Mouse (Mus musculus): ENCODE data around the gene Prkce.

Prkce gene

DNA sequence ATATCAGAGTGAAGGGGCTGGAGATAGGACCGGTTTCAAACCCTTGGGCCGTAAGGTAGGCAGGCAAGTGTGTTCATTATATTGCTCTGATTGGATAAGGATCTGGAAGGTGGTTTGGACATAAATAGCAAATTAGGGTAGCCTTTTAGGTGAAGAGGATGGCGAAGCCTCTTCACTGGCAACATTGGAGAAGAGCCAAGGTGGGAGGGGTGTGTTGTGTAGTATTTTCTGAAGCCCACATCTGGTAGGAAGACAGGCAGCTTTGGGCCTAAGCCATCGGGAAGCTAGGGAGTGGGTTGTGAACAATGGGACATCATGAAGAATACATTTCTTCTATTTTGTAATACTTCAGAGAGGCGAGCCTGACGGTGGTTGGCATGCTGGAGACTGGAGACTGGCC is 125.1 kb downstream of the Prkce start:
- in situ Hi-C loops (cut with MboI, MseI): loop anchor here in 1 of 2 experiments (10.0 kb wide), 1 partner anchor 152 kb away; no protein-coding TSS in a partner anchor

DNA sequence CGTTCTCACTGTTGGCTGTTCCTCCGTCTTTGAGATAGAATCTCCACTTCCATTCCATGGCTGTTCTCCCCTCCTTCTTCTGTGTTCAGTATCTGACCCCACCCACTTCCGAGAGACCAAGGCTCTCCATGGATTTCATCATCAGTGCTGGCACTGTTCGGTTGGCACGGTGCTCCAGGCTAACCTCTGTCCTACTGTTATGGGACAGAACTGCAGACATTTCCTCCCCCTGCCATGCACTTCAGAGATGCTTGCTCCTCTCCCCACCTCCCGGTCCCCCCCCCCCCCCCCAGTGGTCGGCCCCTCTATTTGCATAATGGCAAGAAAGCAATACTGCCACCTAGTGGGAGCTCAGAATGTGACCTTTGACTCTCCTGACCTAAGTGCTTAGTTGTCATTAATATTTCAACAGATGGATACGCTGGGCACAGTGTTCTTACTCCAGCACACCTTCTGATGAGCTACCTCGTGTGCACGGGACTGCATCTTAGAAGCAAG is 125.7 kb downstream of the Prkce start:
- in situ Hi-C loops (cut with MboI, MseI): loop anchor here in 1 of 2 experiments (10.0 kb wide), 1 partner anchor 152 kb away; no protein-coding TSS in a partner anchor

DNA sequence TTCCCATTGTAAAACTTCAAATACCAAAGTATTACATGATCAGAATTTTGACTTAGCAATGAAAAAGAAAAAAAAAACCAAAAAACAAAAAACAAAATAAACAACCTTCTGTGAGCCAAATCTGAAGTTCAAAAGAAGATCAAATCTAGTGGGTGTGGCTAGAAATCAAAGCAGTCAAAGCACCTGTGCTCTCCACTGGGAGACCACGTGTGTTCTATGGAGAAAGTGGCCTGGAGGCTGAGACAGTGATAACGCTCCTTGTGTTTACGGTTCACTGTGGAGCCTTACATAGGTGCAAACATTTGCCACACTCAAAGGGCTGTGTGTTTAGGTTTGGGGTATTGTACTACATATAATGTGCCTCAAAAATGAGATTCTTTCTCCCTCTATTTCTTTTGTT is 132.0 kb downstream of the Prkce start:
- in situ Hi-C loops (cut with MboI, MseI): loop anchor here in 1 of 2 experiments (5.0 to 10.0 kb wide), 2 partner anchors 132 to 145 kb away; partner anchors contain the start of gene Prkce

DNA sequence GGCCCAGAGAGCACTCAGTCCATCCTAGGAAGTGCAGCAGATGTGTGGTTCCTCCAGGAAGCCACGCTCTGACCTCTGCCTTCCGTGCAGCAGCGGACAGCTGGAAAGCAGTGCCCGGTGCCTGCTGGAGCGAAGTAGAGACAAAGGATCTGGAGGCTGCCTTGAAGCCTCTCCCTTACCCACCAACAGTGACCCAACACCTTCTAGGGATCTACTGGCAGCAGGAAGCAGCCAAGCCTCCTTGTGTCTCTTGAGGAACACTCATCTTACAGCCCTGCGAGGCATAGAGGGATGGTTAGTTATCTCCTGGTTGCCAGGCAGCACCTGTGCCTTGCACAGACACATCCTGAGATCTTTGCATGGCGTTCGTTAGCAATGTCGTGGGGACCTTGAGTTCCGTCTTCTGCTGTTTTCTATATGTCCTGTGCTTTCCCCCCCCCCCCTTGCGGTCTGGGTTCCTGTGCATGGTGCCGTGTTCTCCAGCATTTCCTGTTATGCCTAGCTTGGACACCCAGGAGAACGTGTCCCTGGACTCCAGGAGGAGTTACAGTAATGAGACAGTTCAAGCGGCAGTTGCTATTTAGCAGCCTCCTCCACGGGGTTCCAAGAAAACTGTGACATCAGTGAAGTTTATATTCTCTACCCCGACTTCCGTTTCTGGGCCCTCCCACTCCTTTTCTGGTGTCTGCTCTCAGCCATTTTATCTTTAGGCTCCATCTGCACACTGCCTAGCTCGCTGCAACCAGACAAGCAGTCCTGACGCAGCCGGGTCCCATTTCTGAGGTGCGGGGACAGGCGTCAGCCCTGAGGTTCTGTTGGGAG is 133.4 kb downstream of the Prkce start:
- in situ Hi-C loops (cut with MboI, MseI): no loop called here

DNA sequence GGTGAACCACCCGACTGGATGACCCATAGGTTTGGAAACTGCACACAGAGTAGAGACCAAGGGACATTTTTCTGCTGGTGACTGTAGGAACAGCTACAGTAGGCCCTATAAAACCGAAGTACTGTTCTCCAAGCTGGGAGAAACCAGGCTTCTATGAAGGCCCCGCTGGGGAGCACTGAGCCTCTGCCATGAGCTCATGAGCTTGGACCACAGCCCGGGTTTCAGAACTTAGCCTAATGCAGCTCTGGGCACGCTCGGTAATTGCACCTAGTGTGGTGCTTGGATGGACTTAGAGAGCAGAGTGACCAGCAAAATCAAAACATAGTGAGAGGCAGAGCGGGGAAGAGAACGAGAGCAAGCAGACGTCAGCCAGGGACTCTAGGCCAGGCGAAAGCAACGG is 134.7 kb downstream of the Prkce start:
- in situ Hi-C loops (cut with MboI, MseI): no loop called here

DNA sequence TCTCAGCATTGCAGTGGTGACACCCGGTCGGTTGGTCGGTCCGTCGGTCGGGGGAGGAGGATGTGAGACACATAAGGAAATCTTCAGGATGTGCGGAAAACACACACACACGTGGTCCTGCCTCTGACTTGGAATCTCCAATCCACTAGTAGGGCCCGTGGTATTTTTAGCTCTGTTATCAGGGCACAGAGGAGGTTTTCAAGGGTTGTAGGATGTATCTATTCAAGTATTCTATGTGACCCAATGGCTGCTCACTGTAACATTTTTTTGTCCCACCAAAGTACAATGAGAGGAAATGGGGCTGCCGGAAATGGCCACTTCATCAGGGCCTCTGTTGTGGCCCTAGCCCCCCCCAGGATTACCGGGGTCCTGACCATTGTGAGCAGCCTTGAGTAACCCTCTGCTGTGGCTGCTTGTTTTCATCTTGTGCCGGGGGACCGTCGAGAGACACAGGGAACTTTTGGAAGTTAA is 135.3 kb downstream of the Prkce start:
- in situ Hi-C loops (cut with MboI, MseI): no loop called here

DNA sequence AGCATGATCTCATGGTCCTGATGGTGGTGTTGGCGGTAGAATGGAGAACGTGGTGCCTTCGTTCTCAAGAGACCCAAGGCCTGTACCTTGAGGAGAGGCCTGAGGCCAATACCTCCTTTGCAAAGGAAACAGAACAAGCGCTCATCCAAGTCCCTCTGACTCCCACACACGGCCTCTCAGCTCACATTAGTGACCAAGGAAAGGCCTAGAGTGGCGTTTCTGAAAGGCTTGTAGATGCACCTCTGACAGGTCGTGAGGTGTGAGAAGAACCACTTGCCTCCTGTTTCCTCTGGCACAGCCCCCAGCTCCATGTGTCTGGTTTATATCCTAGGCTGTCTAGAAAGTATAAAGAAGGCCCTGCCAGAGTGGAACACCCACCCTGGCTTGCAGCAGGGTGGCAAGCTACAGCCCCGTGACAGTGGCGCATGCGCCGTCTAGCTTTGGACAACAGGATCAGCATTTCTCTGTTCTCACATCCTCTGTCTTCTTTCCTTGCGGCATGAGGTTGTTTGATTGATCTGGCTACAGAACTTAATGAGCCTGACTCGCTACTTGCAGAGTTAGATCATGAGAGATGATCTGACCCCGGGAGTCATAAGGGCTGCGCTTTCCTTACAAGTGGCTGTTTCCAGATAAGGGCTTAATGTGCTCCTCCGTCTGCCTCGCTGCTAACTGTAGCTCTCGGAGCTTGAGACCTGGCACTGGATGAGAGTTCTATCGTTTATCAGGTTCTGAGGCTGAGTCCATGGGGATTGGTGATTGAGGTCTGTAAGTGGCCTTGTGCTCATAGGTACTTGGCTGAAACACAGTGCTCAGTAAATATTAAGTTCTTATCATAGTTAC is 136.0 kb downstream of the Prkce start:
- in situ Hi-C loops (cut with MboI, MseI): no loop called here

DNA sequence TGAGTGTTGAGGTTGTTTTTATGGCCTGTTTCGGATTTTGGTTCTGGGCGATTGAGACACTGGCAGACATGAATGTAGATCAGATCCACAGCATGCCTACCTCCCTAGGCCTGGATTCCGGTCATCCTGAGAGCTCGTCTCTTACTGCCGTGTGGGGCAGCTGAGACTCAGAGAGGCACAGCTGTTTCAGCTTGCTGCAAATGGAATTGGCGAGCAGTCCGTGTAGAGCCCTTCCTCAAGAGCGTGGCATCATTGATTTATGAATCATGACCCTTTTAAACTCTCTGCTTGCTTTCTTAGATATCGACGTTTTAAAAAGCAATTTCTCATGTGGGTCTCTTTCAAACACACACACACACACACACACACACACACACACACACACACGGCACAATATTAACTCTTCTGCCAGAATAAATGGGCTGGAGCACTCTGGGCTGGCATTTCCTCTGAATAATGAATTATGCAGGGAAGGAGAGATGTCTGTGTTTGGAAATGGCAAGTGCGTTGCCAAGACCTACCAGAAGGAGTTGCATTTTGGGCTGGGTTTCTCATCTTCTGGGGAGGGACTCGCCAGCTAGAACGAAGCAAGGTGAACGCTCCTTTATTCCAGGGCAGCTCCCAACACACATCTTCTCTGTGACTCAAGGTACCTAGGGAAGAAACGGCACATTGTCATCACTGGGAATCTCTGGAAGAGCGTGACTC is 137.5 kb downstream of the Prkce start:
- in situ Hi-C loops (cut with MboI, MseI): no loop called here

DNA sequence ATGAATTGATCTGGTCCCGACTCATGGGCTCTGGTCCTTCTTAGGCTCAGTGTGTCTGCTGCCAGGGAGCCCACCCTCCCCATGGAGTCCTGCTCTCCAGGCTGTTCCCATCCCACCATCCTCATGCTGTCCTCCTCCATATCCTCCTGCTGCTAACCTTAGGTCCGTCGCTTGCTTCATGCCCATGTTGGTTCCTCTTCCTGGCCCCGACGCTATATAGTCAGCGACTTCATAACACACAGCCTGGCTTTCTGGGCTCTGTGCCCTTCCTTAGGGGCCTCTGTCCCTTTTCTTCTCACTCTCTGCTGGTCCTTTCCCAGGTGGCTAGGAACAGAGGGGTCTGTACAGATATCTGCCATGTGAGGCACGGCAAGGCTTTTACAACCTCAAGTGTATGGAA is 138.6 kb downstream of the Prkce start:
- in situ Hi-C loops (cut with MboI, MseI): no loop called here

DNA sequence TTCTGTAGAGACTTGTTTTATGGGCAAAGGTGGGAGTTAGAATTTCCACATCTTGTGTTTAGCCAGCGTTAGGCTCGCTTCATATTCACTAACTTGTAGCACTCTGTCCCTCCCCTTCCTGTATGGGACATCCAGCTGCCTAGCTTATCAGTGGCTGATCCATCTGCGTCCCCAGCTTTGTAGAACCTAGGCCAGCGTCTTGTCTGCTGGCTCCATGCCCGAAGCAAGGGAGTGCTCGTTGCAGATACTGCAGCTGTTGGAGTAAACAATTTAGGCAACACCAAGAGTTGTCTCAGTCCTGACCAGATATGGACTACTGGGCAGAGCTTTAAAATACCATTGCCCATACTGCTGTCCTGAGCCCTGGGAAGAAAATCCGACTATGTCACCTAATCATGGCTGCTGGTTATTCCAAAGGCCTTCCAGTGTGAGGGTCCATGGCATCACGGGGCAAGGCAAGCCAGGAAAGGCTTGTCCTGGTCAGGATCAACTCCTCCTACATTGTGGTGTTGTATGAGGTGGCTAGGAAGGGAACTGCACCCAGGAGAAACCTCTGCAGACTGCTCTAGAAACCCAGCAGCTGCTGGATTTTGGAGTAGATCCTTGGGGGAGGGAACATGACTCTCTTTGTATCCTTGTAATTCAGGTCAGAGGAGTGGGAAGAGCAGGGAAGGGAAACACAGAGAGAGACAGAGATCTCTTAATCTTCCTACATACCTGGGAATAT is 146.0 kb downstream of the Prkce start:
- in situ Hi-C loops (cut with MboI, MseI): no loop called here

DNA sequence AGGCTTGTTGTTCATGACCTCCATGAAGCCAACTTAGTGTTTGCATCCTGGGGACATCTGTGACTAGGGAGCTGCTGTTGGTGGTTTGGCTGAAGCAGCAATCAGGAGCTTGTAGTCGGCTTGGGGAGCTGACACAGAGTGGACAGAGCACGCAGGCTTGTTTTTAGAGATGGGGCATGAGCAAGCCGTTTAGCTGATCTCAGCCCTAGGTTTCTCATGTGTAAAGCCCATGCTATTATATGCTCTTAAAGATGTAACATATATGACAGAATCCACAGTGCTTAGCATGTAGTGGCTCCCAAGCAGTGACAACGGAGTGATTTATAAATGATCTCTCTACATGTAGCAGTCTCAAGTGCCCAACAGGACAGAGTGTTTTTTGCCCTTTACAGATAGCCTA is 148.3 kb downstream of the Prkce start:
- in situ Hi-C loops (cut with MboI, MseI): no loop called here

DNA sequence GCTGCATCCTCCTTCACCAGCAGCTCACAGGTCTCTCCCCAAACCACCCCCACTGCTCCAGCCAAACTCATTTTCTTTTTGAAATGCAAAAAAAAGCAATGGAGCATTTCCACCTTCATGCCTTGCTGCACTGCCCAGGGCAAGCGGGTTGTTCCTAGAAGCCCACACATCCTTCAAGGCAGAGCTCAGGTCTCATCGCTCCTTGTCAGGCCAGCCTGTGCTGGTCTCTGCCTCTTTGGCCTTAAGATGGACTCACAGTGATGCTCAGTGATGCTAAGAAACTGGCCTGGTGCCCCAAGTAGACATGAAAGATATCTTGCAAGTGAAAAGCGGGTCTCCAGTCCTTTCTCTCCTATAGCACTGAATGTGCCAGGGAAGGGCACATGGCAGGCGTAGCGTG is 149.2 kb downstream of the Prkce start:
- in situ Hi-C loops (cut with MboI, MseI): no loop called here

DNA sequence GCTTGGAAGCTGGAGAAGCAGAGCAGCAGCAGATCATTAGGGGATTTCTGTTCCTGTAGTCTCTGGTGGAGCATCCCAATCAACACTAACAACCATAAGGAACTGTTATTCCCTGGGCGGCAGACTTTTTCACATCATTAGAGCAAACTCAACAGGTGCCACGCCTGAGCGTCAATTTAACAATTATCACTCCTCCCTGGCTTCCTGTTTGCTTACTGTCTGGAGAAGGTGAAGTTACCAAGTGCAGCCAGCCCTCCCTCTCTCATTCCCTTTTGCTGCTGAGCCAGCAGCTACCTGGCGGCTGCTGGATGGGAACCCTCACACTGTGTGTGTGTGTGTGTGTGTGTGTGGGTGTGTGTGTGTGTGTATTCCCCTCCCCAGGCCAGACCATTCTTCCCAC is 149.6 kb downstream of the Prkce start:
- in situ Hi-C loops (cut with MboI, MseI): no loop called here

DNA sequence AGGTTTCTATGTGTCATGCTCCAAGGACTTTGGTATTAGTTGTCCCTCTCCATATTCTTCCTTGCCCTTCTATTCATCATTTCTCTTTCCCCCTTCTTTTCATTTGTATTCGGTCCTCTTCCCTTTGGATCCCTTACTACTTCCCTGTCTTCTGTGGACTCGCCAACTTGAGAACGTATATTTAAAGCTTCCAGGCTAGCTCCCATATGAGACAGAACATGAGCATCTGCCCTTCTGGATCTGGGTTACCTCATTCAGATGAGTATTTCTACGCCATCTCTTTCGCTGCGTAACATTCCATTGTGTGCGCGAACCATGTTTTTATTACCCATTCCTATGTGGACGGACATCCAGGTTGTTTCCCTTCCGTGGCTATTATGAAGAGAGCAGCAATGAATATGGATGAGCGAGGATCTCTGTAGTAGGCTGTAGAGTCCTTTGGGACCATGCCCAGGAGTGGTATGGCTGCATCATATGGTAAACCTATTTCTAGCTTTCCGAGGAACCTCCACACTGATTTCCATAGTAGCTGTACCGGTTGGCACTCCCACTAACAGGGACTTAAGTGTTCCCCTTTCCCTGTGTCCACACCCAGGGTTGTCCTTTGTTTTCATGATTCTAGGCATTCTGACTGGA is 152.5 kb downstream of the Prkce start:
- in situ Hi-C loops (cut with MboI, MseI): no loop called here

DNA sequence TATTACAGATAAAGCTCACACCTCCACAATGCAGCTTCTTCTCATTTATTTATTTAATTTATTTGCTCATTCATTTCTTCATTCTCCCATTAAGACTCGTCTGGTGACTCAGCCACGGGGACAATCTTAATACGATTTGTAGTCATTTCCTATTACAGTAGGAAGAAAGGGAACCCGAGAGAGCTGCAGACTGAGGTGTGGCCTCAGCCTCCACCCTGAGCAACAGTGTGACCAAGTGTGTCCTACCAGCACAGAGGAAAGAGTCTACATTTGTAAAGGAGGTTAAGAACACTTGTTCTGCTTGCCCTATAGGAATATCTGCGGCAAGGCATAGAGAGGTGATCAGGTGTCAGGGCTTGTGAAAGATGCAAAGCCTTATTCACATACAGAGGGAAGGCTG is 155.3 kb downstream of the Prkce start:
- in situ Hi-C loops (cut with MboI, MseI): no loop called here

DNA sequence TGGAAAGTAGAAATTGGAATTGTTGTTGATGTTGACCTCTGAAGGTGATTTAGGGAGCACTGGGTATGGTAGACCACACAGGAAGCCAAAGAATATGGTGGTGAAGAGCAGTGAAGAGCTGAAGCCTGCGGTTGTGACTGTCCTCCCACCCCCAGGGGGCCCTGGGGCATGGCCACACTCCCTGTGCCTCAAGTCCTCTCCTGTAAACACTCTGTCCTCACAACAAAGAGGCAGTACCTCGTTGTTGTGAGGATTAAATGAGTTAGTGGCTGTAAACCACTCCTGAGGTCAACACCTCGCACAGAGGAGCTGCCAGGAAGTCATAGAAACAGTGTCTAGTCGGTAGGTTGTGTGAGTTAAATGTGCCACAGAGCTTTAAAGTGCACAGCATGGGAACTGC is 155.7 kb downstream of the Prkce start:
- in situ Hi-C loops (cut with MboI, MseI): no loop called here

DNA sequence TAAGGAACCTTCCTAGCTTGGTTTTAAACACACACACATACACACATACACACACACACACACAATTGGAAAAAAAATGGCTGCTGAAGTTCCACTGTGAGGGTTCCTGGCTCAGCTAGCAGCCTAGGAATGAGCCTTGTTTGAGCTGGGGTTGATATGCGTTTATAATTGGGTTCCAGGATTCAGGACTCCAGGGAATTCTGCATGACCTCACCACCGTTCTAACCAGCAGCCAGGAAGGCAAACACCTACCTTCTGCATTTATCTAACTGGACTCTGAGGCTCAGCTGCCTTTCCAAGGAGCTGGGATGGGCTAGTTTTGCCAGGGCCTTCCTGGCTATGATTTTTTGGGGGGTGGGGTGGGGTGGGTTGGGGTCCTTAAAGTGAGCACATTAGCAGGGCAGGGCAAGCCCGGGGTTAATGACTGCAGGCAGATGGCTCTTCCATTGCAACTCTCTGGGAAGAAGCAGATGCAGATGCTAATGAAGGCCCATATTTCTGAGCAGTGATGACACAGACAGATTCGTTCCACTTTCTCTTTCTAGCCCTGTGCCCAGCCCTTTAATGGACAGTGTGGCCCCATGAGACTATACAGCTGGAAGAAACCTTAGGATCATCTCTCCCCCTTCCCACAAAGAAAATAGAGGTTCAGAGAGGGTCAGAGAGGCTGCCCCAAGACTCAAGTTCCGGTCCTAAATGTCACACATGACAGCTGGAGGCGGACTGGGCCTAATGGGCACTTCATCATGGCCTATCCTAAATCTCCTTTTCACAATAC is 156.5 kb downstream of the Prkce start:
- in situ Hi-C loops (cut with MboI, MseI): no loop called here

DNA sequence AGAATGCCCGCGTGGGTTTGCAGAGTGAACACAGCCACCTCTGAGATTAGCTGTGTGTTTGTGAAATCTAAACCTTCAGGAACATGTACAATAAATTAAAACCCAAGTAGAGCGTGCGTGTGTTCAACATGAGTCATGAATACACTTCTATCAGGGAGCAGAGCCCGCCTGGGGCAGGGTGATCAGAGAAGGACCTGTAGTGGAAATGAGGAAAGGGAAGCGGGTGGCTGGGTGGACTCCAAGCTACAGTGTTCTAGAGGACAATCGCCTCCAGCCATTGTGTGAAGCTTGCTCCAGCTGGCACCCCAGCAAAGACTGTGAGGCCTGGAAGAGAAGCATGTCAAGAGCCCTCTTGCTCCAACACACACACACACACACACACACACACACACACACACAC is 157.2 kb downstream of the Prkce start:
- in situ Hi-C loops (cut with MboI, MseI): no loop called here

DNA sequence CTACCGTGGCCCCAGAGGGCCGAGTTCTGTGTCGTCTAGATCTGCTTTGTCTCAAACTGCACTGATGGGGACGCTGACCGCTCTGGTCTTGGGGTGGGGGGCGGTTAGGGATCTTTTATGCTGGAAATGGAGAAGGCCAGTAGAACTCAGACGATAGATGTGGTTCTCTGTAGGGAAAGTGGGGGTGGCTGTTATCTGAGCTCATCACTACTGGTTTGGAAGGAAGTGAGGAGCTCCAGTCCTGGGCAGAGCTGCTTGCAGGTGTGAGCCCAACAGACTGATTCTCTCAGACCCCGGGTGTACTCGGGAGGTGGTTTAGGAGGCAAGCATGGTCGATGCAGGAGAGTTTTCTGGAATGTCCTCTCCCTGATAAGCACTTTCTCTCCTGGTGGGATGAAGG is 157.7 kb downstream of the Prkce start:
- in situ Hi-C loops (cut with MboI, MseI): no loop called here

DNA sequence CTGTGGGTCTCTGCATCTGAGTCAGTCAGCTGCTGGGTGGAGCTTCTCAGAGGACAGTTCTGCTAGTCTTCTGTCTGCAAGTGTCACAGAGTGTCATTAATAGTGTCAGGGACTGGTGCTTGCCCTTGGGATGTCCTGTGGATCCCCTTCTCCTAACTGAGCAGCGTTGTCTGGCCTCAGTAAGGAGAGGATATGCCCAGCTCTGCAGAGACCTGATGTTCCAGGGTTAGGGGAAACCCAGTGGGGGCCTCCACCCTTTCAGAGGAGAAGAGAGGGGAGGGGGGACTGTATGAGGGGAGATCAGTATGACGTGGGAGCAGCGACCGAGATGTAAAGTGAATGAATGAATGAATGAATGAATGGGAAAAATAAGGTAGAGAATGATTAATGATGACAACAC is 160.4 kb downstream of the Prkce start:
- in situ Hi-C loops (cut with MboI, MseI): no loop called here

All from T-helper 17 cell (primary cell).